Mouse (Mus musculus) thymus, adult 18-20 months (tissue): ENCODE data around the gene Pakap.

Experiments
- DNase-seq, 2 experiments: peaks; one replicate each; pipeline ENCODE4 v3.0.0; 2022; ENCODE audit warnings: mixed read lengths in 2 of 2

The Pakap gene

GRCm38 (mm10) chr4:57847676-57848075, 279.7 kb downstream of the Pakap start:
- DNase-seq: no peak

GRCm38 (mm10) chr4:57849465-57849864, 281.5 kb downstream of the Pakap start:
- no peak for DNase-seq

GRCm38 (mm10) chr4:57851731-57852130, 283.8 kb downstream of the Pakap start:
- no peak for DNase-seq

GRCm38 (mm10) chr4:57852461-57853040, 284.6 kb downstream of the Pakap start:
- no peak for DNase-seq

GRCm38 (mm10) chr4:57854181-57854580, 286.2 kb downstream of the Pakap start:
- no peak for DNase-seq

GRCm38 (mm10) chr4:57855281-57855941, 287.4 kb downstream of the Pakap start:
- DNase-seq: no peak

GRCm38 (mm10) chr4:57856673-57857072, 288.7 kb downstream of the Pakap start:
- no peak for DNase-seq

- DNase-seq: no peak
Measured at GRCm38 (mm10) chr4:57860204-57860611, 292.2 kb downstream of the Pakap start.

GRCm38 (mm10) chr4:57861166-57861565, 293.2 kb downstream of the Pakap start:
- DNase-seq: no peak

- no peak for DNase-seq
Measured at GRCm38 (mm10) chr4:57861856-57862255, 293.9 kb downstream of the Pakap start.

GRCm38 (mm10) chr4:57862269-57862986, 294.4 kb downstream of the Pakap start:
- no peak for DNase-seq

GRCm38 (mm10) chr4:57866088-57866487, 298.1 kb downstream of the Pakap start:
- no peak for DNase-seq

- DNase-seq: no peak
Measured at GRCm38 (mm10) chr4:57866990-57867389, 299.0 kb downstream of the Pakap start.

GRCm38 (mm10) chr4:57867454-57867853, 299.5 kb downstream of the Pakap start:
- peak; percentile 24 to 54 for DNase-seq

GRCm38 (mm10) chr4:57879137-57879536, 311.2 kb downstream of the Pakap start:
- DNase-seq: no peak

GRCm38 (mm10) chr4:57879804-57880357, 311.9 kb downstream of the Pakap start:
- peak; percentile 61 to 62 for DNase-seq

- no peak for DNase-seq
Measured at GRCm38 (mm10) chr4:57883520-57884421, 315.8 kb downstream of the Pakap start.

- DNase-seq: no peak
Measured at GRCm38 (mm10) chr4:57884511-57884910, 316.5 kb downstream of the Pakap start.

GRCm38 (mm10) chr4:57885186-57885585, 317.2 kb downstream of the Pakap start:
- DNase-seq: no peak

- DNase-seq: peak in 1 of 2 experiments; percentile 19
Measured at GRCm38 (mm10) chr4:57886066-57886887, 318.3 kb downstream of the Pakap start.

GRCm38 (mm10) chr4:57886888-57887230, 318.9 kb downstream of the Pakap start:
- no peak for DNase-seq

GRCm38 (mm10) chr4:57888246-57888645, 320.3 kb downstream of the Pakap start:
- DNase-seq: no peak
